Mouse (Mus musculus): Measurements from ENCODE around the gene Zfp609. TPM values are rescaled to one million over a fixed set of nuclear protein-coding genes. Genes with fewer than 3 reads are reported as not detected.
A peak's percentile ranks its signal among the peaks of the same experiment; 100 is the strongest.

Zfp609 gene
- polyA plus RNA-seq (2014; fragmentation: Nextera tagmentation; extraction: Ambion mirVana), result 5.1 and 8.1 TPM in 2 replicates

DNA sequence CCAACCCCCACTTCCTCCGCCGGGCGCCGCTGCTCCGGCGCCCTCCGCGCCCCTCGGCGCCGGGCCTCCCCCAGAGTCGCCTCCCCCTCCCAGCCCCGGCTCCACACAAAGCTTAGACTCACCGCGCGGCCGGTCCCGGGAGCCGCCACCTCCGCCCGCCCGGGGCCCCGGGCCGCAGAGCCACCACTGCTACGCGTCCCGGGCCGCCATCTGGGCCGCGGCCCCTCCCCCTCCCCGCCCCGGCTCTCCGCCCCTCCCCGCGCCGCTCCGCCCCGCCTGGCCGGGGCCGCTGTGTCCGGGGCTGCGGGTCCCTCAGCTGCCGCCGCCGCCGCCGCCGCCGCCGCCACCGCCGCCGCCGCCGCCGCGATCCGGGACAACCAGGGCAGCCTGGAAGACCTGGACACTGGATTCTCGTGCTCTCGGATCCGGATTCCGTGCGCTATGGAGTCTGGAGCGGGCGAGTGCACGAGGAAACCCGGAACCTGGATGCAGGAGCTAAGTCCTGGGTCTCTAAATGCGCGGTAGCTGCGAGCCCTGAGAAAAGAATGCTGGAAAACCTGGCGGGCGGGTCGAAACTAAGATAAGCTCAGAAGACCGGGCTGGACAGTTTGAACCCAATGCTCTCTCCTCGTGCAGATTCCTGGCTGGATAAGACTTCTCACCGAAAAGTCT, at the start of gene Zfp609:
Gene Zfp609 (minus strand): TSS at position 221 of the 672 bp plus-strand sequence.
- peak within 1 kb of the TSS; percentile 98 for H3K9ac ChIP-seq (ENCODE audit: low read depth, low read length)
- H3K4me1 ChIP-seq (ENCODE audit: control insufficient read depth, insufficient read depth, low read length), result peaks cover 36% of the 10 kb centered on the region
- peak within 1 kb of the TSS; percentile 63 for H3K4me2 ChIP-seq
- peak; percentile 74 for ATAC-seq (replicated peaks; ENCODE audit: insufficient number of reproducible peaks, low FRiP score, low TSS enrichment)
- under 1% methylated on average over 48 of the region's 76 CpGs for WGBS (ENCODE audit: insufficient replicate concordance)
- no peaks in the 10 kb centered on the region for H3K36me3 ChIP-seq (ENCODE audit: control insufficient read depth, insufficient read depth, low read length)
- peak within 1 kb of the TSS; percentile 100 for H3K27ac ChIP-seq (ENCODE audit: low read depth, low read length)
- H3K9me3 ChIP-seq (replicated peaks; ENCODE audit: control insufficient read depth, low read length), result no peaks in the 10 kb centered on the region
- H3K27me3 ChIP-seq (ENCODE audit: control insufficient read depth, insufficient read depth, low read length), result no peaks in the 10 kb centered on the region
- peak within 1 kb of the TSS; percentile 94 for H3K4me3 ChIP-seq (ENCODE audit: low read depth, low read length)

DNA sequence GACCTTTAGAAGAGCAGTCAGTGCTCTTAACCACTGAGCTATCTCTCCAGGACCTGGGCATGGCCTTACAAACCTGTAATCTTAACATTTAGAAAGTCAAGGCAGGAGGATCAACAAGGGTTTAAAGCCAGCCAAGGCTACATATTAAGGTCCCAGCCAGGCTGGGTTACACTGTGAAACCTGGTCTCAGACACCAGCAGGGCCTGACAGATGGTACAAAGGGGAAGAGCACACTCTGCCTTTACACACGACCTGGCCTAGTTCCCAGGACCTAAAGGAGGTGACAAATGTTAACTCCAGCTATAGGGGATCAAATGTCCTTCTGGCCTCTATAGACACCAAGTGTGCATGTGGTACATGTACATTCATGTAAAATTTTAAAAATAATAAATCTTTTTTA, 32.3 kb upstream of the Zfp609 start:
- Histone ChIP-seq H3K4me2 (no peak overlapping the region), H3K4me1 (ENCODE audit: control insufficient read depth, insufficient read depth, low read length) (no peaks in the 10 kb centered on the region)

DNA sequence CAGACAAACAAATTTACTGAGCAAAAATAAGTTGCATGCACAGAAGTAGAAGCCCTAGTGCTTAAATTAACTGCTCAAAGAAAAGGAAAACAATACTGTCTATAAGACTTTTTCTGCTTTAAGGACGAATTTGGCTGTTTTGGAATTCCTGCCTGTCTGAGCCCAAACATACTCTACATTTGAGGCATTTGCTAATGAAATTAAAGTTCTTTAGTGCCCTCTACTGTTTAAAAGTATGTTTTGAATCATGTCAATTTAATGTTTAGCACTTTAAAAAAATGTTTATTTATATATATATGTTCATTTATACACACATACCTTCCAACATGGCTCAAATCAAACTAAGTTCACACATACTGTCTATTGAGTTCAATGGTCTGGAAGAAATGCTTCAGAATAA, 22.8 kb upstream of the Zfp609 start:
- no peaks in the 10 kb centered on the region for H3K27me3 ChIP-seq (ENCODE audit: control insufficient read depth, insufficient read depth, low read length)
- no peak overlapping the region for H3K4me3 ChIP-seq (ENCODE audit: low read depth, low read length)
- no peak for ATAC-seq (replicated peaks; ENCODE audit: insufficient number of reproducible peaks, low FRiP score, low TSS enrichment)
- H3K4me2 ChIP-seq, result no peak overlapping the region
- H3K9ac ChIP-seq (ENCODE audit: low read depth, low read length), result no peak overlapping the region
- WGBS (ENCODE audit: insufficient replicate concordance), result 30% methylated on average over 1 of the region's 1 CpGs
- peaks cover 7% of the 10 kb centered on the region for H3K36me3 ChIP-seq (ENCODE audit: control insufficient read depth, insufficient read depth, low read length)
- no peaks in the 10 kb centered on the region for H3K9me3 ChIP-seq (replicated peaks; ENCODE audit: control insufficient read depth, low read length)
- peaks cover 4% of the 10 kb centered on the region for H3K4me1 ChIP-seq (ENCODE audit: control insufficient read depth, insufficient read depth, low read length)
- H3K27ac ChIP-seq (ENCODE audit: low read depth, low read length), result no peak overlapping the region

More for the DNA sequence above, 32.3 kb upstream of the Zfp609 start:
- H3K9ac ChIP-seq (ENCODE audit: low read depth, low read length), result no peak overlapping the region
- H3K4me3 ChIP-seq (ENCODE audit: low read depth, low read length), result no peak overlapping the region
- ATAC-seq (replicated peaks; ENCODE audit: insufficient number of reproducible peaks, low FRiP score, low TSS enrichment), result no peak
- H3K36me3 ChIP-seq (ENCODE audit: control insufficient read depth, insufficient read depth, low read length), result peaks cover 14% of the 10 kb centered on the region
- H3K27me3 ChIP-seq (ENCODE audit: control insufficient read depth, insufficient read depth, low read length), result no peaks in the 10 kb centered on the region
- H3K27ac ChIP-seq (ENCODE audit: low read depth, low read length), result no peak overlapping the region
- H3K9me3 ChIP-seq (replicated peaks; ENCODE audit: control insufficient read depth, low read length), result no peaks in the 10 kb centered on the region
- 65% methylated on average over 1 of the region's 1 CpGs for WGBS (ENCODE audit: insufficient replicate concordance)

DNA sequence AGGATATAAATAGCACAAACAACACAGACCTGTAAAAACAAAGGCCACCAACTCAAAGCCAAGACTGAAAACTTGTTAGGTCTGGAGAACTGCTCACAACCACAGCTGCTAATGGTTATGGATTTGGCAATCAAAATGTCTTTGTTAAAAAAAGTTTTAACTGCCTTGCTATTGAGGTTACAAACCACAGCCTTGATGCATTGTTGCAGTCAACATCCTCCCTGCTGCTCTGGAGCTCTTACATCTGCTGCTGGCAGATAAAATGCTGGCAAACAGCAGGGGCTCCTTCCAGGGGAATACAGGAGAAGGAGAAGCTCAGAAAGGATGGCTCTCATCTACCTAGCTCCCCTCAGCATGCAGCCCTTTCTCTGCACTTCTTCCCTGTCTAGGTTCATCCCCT, 20.8 kb upstream of the Zfp609 start:
- Histone ChIP-seq H3K27ac (ENCODE audit: low read depth, low read length) (no peak overlapping the region), H3K9me3 (replicated peaks; ENCODE audit: control insufficient read depth, low read length) (no peaks in the 10 kb centered on the region), H3K4me3 (ENCODE audit: low read depth, low read length) (no peak overlapping the region), H3K4me1 (ENCODE audit: control insufficient read depth, insufficient read depth, low read length) (peaks cover 4% of the 10 kb centered on the region), H3K4me2 (no peak overlapping the region), H3K9ac (ENCODE audit: low read depth, low read length) (no peak overlapping the region), H3K27me3 (ENCODE audit: control insufficient read depth, insufficient read depth, low read length) (no peaks in the 10 kb centered on the region), H3K36me3 (ENCODE audit: control insufficient read depth, insufficient read depth, low read length) (peaks cover 4% of the 10 kb centered on the region)
- ATAC-seq (replicated peaks; ENCODE audit: insufficient number of reproducible peaks, low FRiP score, low TSS enrichment), result no peak

DNA sequence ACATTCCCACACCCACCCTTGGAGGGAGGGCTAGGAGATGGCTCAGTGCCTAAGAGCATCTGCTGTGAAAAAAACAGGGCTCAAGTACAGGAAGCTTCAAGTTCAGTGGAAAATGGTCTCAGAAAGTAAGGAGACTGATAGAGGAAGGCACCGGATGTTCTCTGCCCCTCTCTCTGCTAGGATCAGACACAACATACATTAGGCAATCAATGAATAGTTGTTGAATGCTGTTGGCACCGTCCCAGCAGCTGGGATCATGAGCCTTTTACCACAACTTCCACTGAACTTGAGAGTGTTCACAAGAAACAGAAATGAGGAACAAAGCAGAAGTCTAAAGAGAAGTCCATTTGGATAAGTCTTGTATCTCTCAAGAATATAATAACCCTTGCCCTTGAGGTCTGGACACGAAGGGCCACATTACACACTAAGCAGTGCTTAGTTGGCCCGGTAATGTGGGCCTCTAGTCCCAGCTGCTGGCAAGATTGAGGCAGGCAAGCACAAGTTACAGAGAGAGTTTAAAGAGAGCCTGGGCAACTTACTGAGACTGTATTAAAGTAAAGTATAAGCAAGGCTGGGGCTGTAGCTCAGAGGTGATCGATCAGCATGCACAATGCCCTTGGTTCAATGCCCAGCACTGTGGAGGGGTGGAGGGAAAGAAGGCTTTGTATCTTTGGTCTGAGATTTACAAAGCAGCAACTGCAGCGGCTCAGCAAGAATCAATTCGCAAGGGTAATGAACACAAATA, 17.2 kb upstream of the Zfp609 start:
- no peak overlapping the region for H3K27ac ChIP-seq (ENCODE audit: low read depth, low read length)
- WGBS (ENCODE audit: insufficient replicate concordance), result 86% methylated on average over 7 of the region's 7 CpGs
- H3K27me3 ChIP-seq (ENCODE audit: control insufficient read depth, insufficient read depth, low read length), result no peaks in the 10 kb centered on the region
- H3K9ac ChIP-seq (ENCODE audit: low read depth, low read length), result no peak overlapping the region
- H3K36me3 ChIP-seq (ENCODE audit: control insufficient read depth, insufficient read depth, low read length), result peaks cover 2% of the 10 kb centered on the region
- ATAC-seq (replicated peaks; ENCODE audit: insufficient number of reproducible peaks, low FRiP score, low TSS enrichment), result no peak
- no peaks in the 10 kb centered on the region for H3K9me3 ChIP-seq (replicated peaks; ENCODE audit: control insufficient read depth, low read length)
- peaks cover 4% of the 10 kb centered on the region for H3K4me1 ChIP-seq (ENCODE audit: control insufficient read depth, insufficient read depth, low read length)
- no peak overlapping the region for H3K4me2 ChIP-seq
- H3K4me3 ChIP-seq (ENCODE audit: low read depth, low read length), result no peak overlapping the region

GRCm38 (mm10) chr9:65839841-65840240, 12.5 kb upstream of the Zfp609 start:
- Histone ChIP-seq H3K4me1 (ENCODE audit: control insufficient read depth, insufficient read depth, low read length) (no peaks in the 10 kb centered on the region), H3K27ac (ENCODE audit: low read depth, low read length) (no peak overlapping the region), H3K9ac (ENCODE audit: low read depth, low read length) (no peak overlapping the region), H3K4me3 (ENCODE audit: low read depth, low read length) (no peak overlapping the region), H3K4me2 (no peak overlapping the region), H3K9me3 (replicated peaks; ENCODE audit: control insufficient read depth, low read length) (no peaks in the 10 kb centered on the region), H3K27me3 (ENCODE audit: control insufficient read depth, insufficient read depth, low read length) (no peaks in the 10 kb centered on the region), H3K36me3 (ENCODE audit: control insufficient read depth, insufficient read depth, low read length) (peaks cover 5% of the 10 kb centered on the region)
- WGBS (ENCODE audit: insufficient replicate concordance), result 100% methylated on average over 1 of the region's 1 CpGs
- no peak for ATAC-seq (replicated peaks; ENCODE audit: insufficient number of reproducible peaks, low FRiP score, low TSS enrichment)

GRCm38 (mm10) chr9:65836916-65837315, 9.6 kb upstream of the Zfp609 start:
- Histone ChIP-seq H3K4me3 (ENCODE audit: low read depth, low read length) (no peak overlapping the region), H3K4me2 (no peak overlapping the region), H3K27me3 (ENCODE audit: control insufficient read depth, insufficient read depth, low read length) (no peaks in the 10 kb centered on the region), H3K9ac (ENCODE audit: low read depth, low read length) (no peak overlapping the region), H3K27ac (ENCODE audit: low read depth, low read length) (no peak overlapping the region), H3K4me1 (ENCODE audit: control insufficient read depth, insufficient read depth, low read length) (no peaks in the 10 kb centered on the region; the same call in 1 of the 2 replicates), H3K36me3 (ENCODE audit: control insufficient read depth, insufficient read depth, low read length) (peaks cover 8% of the 10 kb centered on the region), H3K9me3 (replicated peaks; ENCODE audit: control insufficient read depth, low read length) (no peaks in the 10 kb centered on the region)
- no peak for ATAC-seq (replicated peaks; ENCODE audit: insufficient number of reproducible peaks, low FRiP score, low TSS enrichment)

DNA sequence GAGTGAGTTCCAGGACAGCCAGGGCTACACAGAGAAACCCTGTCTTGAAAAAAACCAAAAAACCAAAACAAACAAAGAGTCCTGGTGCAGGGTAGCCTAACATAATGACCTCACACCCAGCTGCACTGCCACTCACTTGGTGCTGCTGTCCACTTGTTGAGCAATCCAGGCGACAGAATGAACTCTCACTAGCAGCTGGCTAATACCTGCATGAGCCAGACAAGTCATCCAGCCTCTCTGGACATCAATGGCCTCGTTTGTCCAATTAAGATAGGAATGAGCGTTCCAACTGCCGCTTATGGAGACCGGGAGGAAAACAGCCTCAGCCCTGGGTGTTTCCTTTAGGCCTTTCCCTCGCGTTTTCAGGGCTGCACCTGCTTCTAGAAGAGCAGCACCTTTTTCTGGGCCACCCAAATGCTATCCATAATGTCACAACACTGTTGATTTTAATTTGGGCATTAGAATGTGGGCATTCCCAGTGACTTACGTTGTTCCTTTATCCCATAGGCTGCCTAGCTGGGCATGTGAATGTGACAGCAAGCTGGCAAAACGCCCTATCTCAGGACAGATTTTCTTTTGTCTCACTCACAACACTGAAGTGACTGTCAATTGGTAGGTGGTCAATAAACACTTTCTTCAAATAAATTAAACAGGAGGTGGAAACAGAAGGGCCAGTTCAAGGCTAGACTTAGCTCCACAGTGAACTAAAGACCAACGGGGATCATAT, 7.4 kb upstream of the Zfp609 start:
- Histone ChIP-seq H3K4me3 (ENCODE audit: low read depth, low read length) (no peak overlapping the region), H3K9me3 (replicated peaks; ENCODE audit: control insufficient read depth, low read length) (no peaks in the 10 kb centered on the region), H3K4me2 (no peak overlapping the region), H3K27ac (ENCODE audit: low read depth, low read length) (no peak overlapping the region), H3K27me3 (ENCODE audit: control insufficient read depth, insufficient read depth, low read length) (no peaks in the 10 kb centered on the region), H3K9ac (ENCODE audit: low read depth, low read length) (no peak overlapping the region), H3K4me1 (ENCODE audit: control insufficient read depth, insufficient read depth, low read length) (no peaks in the 10 kb centered on the region; the same call in 1 of the 2 replicates), H3K36me3 (ENCODE audit: control insufficient read depth, insufficient read depth, low read length) (peaks cover 8% of the 10 kb centered on the region)
- 74% methylated on average over 10 of the region's 10 CpGs for WGBS (ENCODE audit: insufficient replicate concordance)
- no peak for ATAC-seq (replicated peaks; ENCODE audit: insufficient number of reproducible peaks, low FRiP score, low TSS enrichment)
